Mouse (Mus musculus) midbrain, embryonic 16.5 days (tissue): Measurements from ENCODE around the gene Ppfibp1. TPM values are rescaled to one million over a fixed set of nuclear protein-coding genes. Genes with fewer than 3 reads are reported as not detected.

Source experiments
- ATAC-seq: fragments of 200-750 bp; cut with Nextera tagmentation; 2 replicates; pipeline ENCODE4 v1.8.0; 2017; ENCODE audit warnings: moderate TSS enrichment
- H3K27ac ChIP-seq: fragments of 300-500 bp; sonication (generic); 2 replicates; pipeline ENCODE4 v1.5.1; 2014; ENCODE audit warnings: mild to moderate bottlenecking, low read length, mixed read lengths
- H3K27me3 ChIP-seq: fragments of 300-500 bp; sonication (generic); 2 replicates; pipeline ENCODE4 v1.6.1; 2014; ENCODE audit warnings: low read depth, low read length, mixed read lengths; ENCODE audit not compliant: control insufficient read depth, insufficient read depth
- H3K36me3 ChIP-seq: fragments of 300-500 bp; sonication (generic); 2 replicates; pipeline ENCODE4 v1.6.1; 2014; ENCODE audit warnings: mild to moderate bottlenecking, low read length, moderate library complexity, mixed read lengths; ENCODE audit not compliant: control insufficient read depth, insufficient read depth
- H3K4me1 ChIP-seq: fragments of 300-500 bp; sonication (generic); 2 replicates; pipeline ENCODE4 v1.6.1; 2014; ENCODE audit warnings: mild to moderate bottlenecking, low read length, mixed read lengths; ENCODE audit not compliant: control insufficient read depth, insufficient read depth
- H3K4me2 ChIP-seq: fragments of 300-500 bp; sonication (generic); 2 replicates; pipeline ENCODE4 v1.6.1; 2014; ENCODE audit warnings: mild to moderate bottlenecking, low read length, mixed read lengths
- H3K4me3 ChIP-seq: fragments of 300-500 bp; sonication (generic); 2 replicates; pipeline ENCODE4 v1.5.1; 2014; ENCODE audit warnings: low read depth, mild to moderate bottlenecking, low read length, moderate library complexity, mixed read lengths
- H3K9ac ChIP-seq: fragments of 300-500 bp; sonication (generic); 2 replicates; pipeline ENCODE4 v1.6.1; 2014; ENCODE audit warnings: low read depth, low read length, mixed read lengths
- H3K9me3 ChIP-seq: fragments of 300-500 bp; sonication (generic); replicated peaks from 2 replicates; pipeline ENCODE4 v1.6.1; 2014; ENCODE audit warnings: mild to moderate bottlenecking, low read length, mixed read lengths; ENCODE audit not compliant: control insufficient read depth, poor library complexity, severe bottlenecking
- WGBS: fragments of 180-500 bp; shearing (Covaris S2); extraction: QIAGEN DNeasy Blood & Tissue Kit; methylation state at CpG from one replicate; pipeline ENCODE4 v1.1.7; 2014; 5-methylcytosine and 5-hydroxymethylcytosine counted together
- polyA plus RNA-seq: library from polyadenylated mRNA; unstranded; fragments of >200 nt; fragmentation: Nextera tagmentation; extraction: Ambion mirVana; gene quantifications from 2 replicates; pipeline ENCODE4 v1.2.1, GENCODE M21; 2015

The Ppfibp1 gene
- polyA plus RNA-seq, 1 experiment from 2014 or later: 19.6 TPM

GRCm38 (mm10) chr6:146915808-146916207 is 27.5 kb downstream of the Ppfibp1 start:
- ATAC-seq: no peak
- Histone ChIP-seq H3K9me3 (no peaks in the 10 kb centered on the region), H3K9ac (no peak overlapping the region), H3K27ac (no peak overlapping the region), H3K4me1 (0 out of 2 replicates have a peak, but pooled peaks cover 2% of the 10 kb centered on the region), H3K4me2 (no peak overlapping the region), H3K4me3 (no peak overlapping the region), H3K27me3 (no peaks in the 10 kb centered on the region), H3K36me3 (no peaks in the 10 kb centered on the region)
- WGBS: 76% methylated on average over 1 of the region's 1 CpGs

GRCm38 (mm10) chr6:146917396-146917795 is 29.1 kb downstream of the Ppfibp1 start:
- Histone ChIP-seq H3K27ac (no peak overlapping the region), H3K9ac (no peak overlapping the region), H3K4me1 (0 out of 2 replicates have a peak, but pooled peaks cover 2% of the 10 kb centered on the region), H3K36me3 (no peaks in the 10 kb centered on the region), H3K4me2 (no peak overlapping the region), H3K9me3 (no peaks in the 10 kb centered on the region), H3K27me3 (no peaks in the 10 kb centered on the region), H3K4me3 (no peak overlapping the region)
- ATAC-seq: no peak
- 84% methylated on average over 3 of the region's 3 CpGs for WGBS

GRCm38 (mm10) chr6:146918341-146918740 is 30.1 kb downstream of the Ppfibp1 start:
- Histone ChIP-seq H3K4me2 (no peak overlapping the region), H3K27ac (no peak overlapping the region), H3K36me3 (no peaks in the 10 kb centered on the region), H3K27me3 (no peaks in the 10 kb centered on the region), H3K4me1 (0 out of 2 replicates have a peak, but pooled peaks cover 2% of the 10 kb centered on the region), H3K9me3 (no peaks in the 10 kb centered on the region), H3K9ac (no peak overlapping the region), H3K4me3 (no peak overlapping the region)
- no peak for ATAC-seq
- WGBS: 87% methylated on average over 6 of the region's 6 CpGs

GRCm38 (mm10) chr6:146926415-146926980 is 38.2 kb downstream of the Ppfibp1 start:
- no peaks in the 10 kb centered on the region for H3K9me3 ChIP-seq
- WGBS: 85% methylated on average over 5 of the region's 5 CpGs
- H3K36me3 ChIP-seq: no peaks in the 10 kb centered on the region
- no peaks in the 10 kb centered on the region for H3K27me3 ChIP-seq
- no peaks in the 10 kb centered on the region for H3K4me1 ChIP-seq
- no peak overlapping the region for H3K27ac ChIP-seq
- H3K4me3 ChIP-seq: no peak overlapping the region
- ATAC-seq: no peak
- H3K9ac ChIP-seq: no peak overlapping the region
- no peak overlapping the region for H3K4me2 ChIP-seq

DNA sequence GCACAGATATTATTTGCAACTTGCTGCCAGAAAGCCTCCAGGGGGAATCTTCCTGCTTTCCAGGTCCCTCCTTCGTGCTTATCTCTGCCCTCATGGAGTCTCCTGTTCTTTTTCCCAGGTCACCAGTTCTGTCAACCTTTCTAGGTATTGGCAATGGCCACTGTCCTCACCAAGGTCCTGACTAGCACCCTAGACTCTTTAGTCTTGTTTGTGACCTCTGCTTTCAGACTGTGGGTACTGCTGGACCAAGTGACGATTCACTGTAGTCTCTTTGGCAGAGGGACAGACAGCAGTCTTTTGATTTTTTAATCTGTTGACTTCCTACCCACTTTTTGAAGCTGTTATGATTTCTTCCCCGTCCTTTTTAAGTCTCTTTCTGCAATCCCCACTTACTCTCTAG is 39.8 kb downstream of the Ppfibp1 start:
- Histone ChIP-seq H3K36me3 (no peaks in the 10 kb centered on the region), H3K9ac (no peak overlapping the region), H3K4me3 (no peak overlapping the region), H3K27me3 (no peaks in the 10 kb centered on the region), H3K4me1 (no peaks in the 10 kb centered on the region), H3K4me2 (no peak overlapping the region), H3K27ac (no peak overlapping the region; the same call in 1 of the 2 replicates), H3K9me3 (no peaks in the 10 kb centered on the region)
- 52% methylated on average over 3 of the region's 3 CpGs for WGBS
- no peak for ATAC-seq

DNA sequence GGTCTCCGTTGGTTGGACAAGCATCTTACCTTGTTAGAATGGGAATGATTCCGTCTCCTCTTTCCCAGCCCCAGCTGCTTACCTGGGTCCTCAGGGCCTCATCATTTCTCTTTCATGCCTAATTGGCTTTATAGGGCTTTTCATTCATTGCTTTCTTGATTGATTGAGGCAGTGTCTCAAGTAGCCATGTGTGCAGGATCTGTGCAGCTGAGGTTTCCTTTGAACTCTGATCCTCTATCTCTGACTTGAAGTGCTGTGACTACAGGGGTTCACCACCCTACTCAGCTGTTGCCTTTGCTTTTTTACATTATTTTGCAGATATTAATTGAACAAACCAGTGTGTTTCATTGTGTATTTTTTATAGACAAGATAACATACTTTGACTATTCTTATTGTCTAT is 40.7 kb downstream of the Ppfibp1 start:
- 54% methylated on average over 2 of the region's 2 CpGs for WGBS
- H3K4me1 ChIP-seq: no peaks in the 10 kb centered on the region
- H3K27ac ChIP-seq: no peak overlapping the region
- no peaks in the 10 kb centered on the region for H3K9me3 ChIP-seq
- H3K27me3 ChIP-seq: no peaks in the 10 kb centered on the region
- no peak for ATAC-seq
- no peak overlapping the region for H3K9ac ChIP-seq
- H3K4me2 ChIP-seq: no peak overlapping the region
- H3K4me3 ChIP-seq: no peak overlapping the region
- no peaks in the 10 kb centered on the region for H3K36me3 ChIP-seq

DNA sequence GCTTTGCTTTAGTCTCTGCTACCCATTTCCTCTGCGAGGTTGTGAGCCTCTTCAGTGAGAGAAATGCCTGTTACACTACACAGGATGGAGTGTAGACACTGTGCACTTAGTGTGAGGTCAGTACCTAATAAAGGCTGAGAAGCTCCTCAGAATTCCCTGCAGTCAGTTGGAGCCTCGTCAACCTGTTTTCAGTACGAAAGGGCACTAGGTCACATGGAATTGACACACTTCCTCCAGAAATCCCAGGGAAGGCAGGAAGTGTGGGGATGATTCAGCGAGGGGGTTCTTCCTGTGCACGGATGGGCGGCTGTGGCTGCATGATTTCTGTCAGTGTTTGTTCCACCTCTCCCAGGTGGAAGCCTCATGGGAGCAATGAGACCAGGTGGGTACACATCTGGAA is 44.8 kb downstream of the Ppfibp1 start:
- no peak overlapping the region for H3K4me3 ChIP-seq
- 74% methylated on average over 6 of the region's 6 CpGs for WGBS
- no peak for ATAC-seq

DNA sequence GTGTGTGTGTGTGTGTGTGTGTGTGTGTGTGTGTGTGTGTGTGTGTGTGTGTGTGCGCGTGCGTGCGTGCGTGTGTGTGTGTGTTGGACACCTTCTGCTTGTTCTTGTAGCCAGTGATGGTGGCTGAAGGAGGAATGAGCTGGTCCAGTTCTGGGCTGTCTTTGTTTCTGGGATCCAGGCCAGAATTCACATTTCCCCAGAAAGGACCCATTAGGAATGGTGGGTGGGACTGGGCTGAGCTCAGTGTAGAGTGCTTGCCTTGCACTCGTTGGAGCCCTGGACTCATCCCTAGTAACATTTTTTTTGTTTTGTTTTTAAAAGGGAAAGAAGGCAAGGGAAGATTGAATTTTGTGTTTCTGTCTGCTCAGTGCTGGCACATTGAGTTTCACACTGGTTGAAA is 47.7 kb downstream of the Ppfibp1 start:
- ATAC-seq: no peak
- no peaks in the 10 kb centered on the region for H3K9me3 ChIP-seq
- no peak overlapping the region for H3K4me2 ChIP-seq
- H3K27ac ChIP-seq: no peak overlapping the region
- H3K27me3 ChIP-seq: no peaks in the 10 kb centered on the region
- H3K9ac ChIP-seq: no peak overlapping the region
- H3K4me1 ChIP-seq: no peaks in the 10 kb centered on the region
- 71% methylated on average over 6 of the region's 6 CpGs for WGBS
- no peaks in the 10 kb centered on the region for H3K36me3 ChIP-seq
- no peak overlapping the region for H3K4me3 ChIP-seq

More for the DNA sequence above, 44.8 kb downstream of the Ppfibp1 start:
- no peak overlapping the region for H3K9ac ChIP-seq
- H3K9me3 ChIP-seq: no peaks in the 10 kb centered on the region
- no peaks in the 10 kb centered on the region for H3K4me1 ChIP-seq
- no peak overlapping the region for H3K4me2 ChIP-seq
- H3K27ac ChIP-seq: peak overlapping the region; percentile 28; the same call in 1 of the 2 replicates
- no peaks in the 10 kb centered on the region for H3K36me3 ChIP-seq
- no peaks in the 10 kb centered on the region for H3K27me3 ChIP-seq

DNA sequence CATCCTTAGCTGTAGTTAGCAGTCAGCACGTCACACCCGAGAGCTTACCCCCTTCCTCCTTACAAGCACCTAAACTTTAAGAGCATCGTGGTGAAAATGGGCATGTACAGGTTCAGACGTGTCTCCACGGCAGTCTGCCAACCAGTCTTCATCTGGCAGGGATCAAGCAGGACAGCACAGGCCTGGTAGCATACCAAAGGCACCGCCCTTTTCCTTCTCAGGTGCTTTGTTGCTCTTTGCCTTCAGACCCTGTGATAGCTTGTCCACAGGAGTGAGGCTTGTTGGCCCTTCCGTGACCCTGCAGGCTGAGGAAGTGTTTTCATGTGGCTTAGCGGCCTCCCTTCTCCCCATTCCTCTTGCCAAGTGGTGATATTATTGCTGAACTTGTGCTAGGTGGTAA is 50.7 kb downstream of the Ppfibp1 start:
- H3K27me3 ChIP-seq: no peaks in the 10 kb centered on the region
- H3K4me2 ChIP-seq: no peak overlapping the region
- no peak for ATAC-seq
- H3K9me3 ChIP-seq: no peaks in the 10 kb centered on the region
- WGBS: 97% methylated on average over 8 of the region's 8 CpGs
- no peak overlapping the region for H3K9ac ChIP-seq
- H3K27ac ChIP-seq: no peak overlapping the region
- H3K36me3 ChIP-seq: no peaks in the 10 kb centered on the region
- no peaks in the 10 kb centered on the region for H3K4me1 ChIP-seq
- H3K4me3 ChIP-seq: no peak overlapping the region
